Mouse (Mus musculus): ENCODE measurements at regions not wholly inside any gene's neighbourhood (a gene's known extent, or its start where the extent isn't known, plus 50 kb on each side); places are given as distances from the start of the nearest gene placed in this dataset.

DNA sequence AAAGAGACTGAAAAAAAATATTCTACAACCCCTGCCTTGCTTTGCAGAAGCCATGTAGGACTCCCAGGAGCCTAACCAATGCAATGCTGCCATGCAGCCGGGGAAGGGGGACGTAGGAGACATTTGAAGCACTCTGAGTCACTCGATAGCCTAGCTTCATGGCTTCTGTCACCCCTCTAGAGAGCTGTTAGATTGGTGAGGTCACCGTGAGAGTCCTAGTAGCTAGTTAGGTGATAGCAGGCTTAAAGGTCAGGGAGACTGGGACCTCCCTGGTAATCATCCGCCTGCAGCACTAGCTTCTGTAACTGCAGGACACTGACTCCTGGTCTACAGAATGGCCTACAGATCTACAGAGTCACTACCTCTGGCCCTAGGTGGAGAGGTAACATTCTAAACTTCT, 177.0 kb upstream of the Jade1 start:
- no peak overlapping the region for H3K4me2 ChIP-seq
- H3K4me1 ChIP-seq (replicated peaks), result peaks cover 37% of the 10 kb centered on the region
- 48% methylated on average over 5 of the region's 5 CpGs for WGBS
- no peak overlapping the region for H3K9ac ChIP-seq
- ATAC-seq (ENCODE audit: insufficient number of reproducible peaks, low FRiP score), result no peak
- H3K36me3 ChIP-seq, result no peaks in the 10 kb centered on the region
- H3K9me3 ChIP-seq (replicated peaks), result peaks cover 3% of the 10 kb centered on the region; the same call in 1 of the 2 replicates
- H3K27me3 ChIP-seq (replicated peaks), result no peaks in the 10 kb centered on the region
- H3K27ac ChIP-seq (ENCODE audit: poor library complexity, severe bottlenecking), result no peak overlapping the region
- H3K4me3 ChIP-seq, result no peak overlapping the region

DNA sequence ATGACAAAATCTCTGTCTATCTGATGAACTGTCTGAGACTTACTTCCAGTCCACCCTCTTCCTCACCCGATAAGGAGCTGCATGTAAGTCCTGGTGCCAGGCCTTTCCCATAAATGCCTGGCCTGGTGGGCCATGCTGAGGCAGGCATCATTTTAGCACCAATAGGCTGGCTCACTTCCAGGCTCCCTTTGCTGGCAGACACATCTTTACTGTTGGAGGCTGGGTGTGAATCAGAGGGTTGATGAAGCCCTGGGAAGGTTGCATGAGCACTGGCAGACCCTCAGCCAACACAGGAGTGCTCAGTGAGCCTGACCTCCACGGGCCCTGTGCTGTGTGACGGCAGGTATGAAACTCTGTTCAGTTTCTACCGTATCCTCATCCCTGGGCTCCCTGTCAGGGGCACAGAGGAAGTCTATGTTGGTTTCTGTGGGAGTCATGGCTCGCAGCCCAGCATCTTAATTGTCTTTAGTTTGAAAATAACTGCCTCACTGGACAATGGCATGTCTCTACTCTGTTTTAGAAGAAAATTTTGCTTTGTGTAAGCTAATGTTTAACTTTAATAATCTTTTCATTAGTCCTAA, 177.6 kb upstream of the Jade1 start:
- Histone ChIP-seq H3K9me3 (replicated peaks) (no peaks in the 10 kb centered on the region), H3K4me1 (replicated peaks) (peaks cover 37% of the 10 kb centered on the region), H3K9ac (no peak overlapping the region), H3K4me3 (no peak overlapping the region), H3K4me2 (no peak overlapping the region), H3K27ac (ENCODE audit: poor library complexity, severe bottlenecking) (no peak overlapping the region), H3K36me3 (no peaks in the 10 kb centered on the region), H3K27me3 (replicated peaks) (no peaks in the 10 kb centered on the region)
- 77% methylated on average over 5 of the region's 5 CpGs for WGBS
- no peak for ATAC-seq (ENCODE audit: insufficient number of reproducible peaks, low FRiP score)

DNA sequence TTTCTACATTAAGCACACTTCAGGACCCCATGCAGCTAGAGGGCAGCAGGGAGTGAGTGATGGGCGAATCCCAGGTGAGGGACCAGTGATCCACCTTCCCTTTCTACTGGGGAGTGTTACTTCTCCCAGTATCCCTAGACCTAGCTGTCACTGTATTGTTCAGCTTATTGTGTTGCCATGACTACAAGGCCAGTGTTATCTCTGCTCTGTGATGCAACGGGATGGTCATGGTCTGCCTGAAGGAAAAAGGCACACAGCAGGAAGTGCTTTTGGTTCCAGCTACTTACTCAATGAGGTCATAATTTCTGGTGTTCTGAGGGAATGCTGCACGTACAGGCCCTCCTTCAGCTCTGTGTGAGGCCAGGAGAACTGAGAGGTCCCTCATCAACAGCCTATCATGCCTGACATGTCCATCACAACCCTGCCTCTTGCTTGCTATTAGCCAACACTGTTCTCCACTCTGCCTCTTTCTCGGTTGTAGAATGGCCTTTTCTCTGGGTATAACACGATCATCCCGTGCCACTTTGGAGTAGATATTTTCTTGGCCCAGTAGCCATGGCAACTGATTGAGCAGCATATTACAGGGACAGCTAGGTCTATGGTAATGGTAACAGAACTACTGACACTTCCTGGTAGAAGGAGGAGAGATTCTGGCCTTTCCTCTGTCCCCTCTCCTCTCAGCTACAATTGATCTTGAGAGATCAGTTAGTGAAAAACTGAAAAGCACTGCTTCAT, 178.5 kb upstream of the Jade1 start:
- peak; percentile 85 for ATAC-seq (ENCODE audit: insufficient number of reproducible peaks, low FRiP score)

DNA sequence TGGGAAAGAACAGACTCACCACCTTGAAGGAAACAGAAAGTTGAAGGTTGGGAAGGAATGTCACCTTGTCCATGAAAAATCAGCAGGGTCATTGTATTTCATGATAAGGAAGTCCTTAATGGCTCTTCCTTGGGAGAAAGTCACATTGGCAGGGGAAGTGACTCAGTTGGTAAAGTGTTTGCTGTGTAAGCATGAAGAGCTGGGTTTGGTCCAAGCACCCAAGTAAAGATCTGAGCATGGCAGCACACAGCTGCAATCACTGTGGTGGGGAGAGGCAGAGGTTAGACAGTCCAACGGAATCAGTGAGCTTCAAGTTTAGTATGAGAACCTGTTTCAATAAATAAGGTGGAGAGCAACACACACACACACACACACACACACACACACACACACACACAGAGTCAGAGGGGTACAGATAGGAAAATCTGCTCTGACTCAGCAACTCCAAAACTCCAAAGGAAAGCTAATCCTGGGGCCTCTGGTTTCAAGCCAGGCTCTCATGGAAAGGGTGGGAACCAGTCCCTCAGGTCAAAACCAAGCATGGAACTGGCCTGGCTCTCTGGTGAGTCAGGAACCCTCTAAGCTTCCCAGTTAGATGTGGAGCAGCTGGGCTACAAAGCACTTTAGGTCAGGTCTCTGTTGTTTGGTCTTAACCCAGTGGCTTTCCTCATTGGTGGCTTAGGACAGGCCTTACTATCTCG, 180.2 kb upstream of the Jade1 start:
- Histone ChIP-seq H3K36me3 (no peaks in the 10 kb centered on the region), H3K4me2 (no peak overlapping the region), H3K9me3 (replicated peaks) (peaks cover 6% of the 10 kb centered on the region; the same call in 1 of the 2 replicates), H3K4me1 (replicated peaks) (peaks cover 37% of the 10 kb centered on the region), H3K27me3 (replicated peaks) (no peaks in the 10 kb centered on the region), H3K27ac (ENCODE audit: poor library complexity, severe bottlenecking) (no peak overlapping the region), H3K4me3 (no peak overlapping the region), H3K9ac (no peak overlapping the region)
- 80% methylated on average over 2 of the region's 2 CpGs for WGBS
- ATAC-seq (ENCODE audit: insufficient number of reproducible peaks, low FRiP score), result no peak

More for the DNA sequence above, 178.5 kb upstream of the Jade1 start:
- Histone ChIP-seq H3K27ac (ENCODE audit: poor library complexity, severe bottlenecking) (no peak overlapping the region), H3K9me3 (replicated peaks) (peaks cover 5% of the 10 kb centered on the region; the same call in 1 of the 2 replicates), H3K36me3 (no peaks in the 10 kb centered on the region), H3K4me1 (replicated peaks) (peaks cover 37% of the 10 kb centered on the region), H3K4me3 (no peak overlapping the region), H3K4me2 (no peak overlapping the region), H3K9ac (no peak overlapping the region), H3K27me3 (replicated peaks) (no peaks in the 10 kb centered on the region)
- WGBS, result 41% methylated on average over 6 of the region's 6 CpGs

DNA sequence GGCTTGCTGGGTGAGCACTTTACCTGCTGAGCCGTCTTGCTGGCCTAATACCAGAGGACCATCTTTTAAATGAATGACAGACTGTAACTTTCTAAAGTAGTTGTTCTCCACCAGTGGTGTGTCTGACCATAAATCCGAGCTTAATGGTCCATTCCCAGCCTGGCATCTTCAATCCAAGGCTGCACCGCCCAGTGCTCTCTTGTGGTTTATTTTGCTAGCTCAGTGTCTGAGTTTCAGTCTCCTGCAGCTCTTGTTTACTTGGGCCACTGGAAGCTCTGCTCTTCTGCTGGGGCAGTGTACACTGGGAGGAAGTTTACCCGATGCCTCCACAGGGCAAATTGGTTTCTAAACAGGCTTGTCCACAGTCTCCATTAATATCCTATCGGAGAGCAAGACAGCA, 182.3 kb upstream of the Jade1 start:
- H3K4me2 ChIP-seq, result no peak overlapping the region
- WGBS, result 81% methylated on average over 5 of the region's 5 CpGs

DNA sequence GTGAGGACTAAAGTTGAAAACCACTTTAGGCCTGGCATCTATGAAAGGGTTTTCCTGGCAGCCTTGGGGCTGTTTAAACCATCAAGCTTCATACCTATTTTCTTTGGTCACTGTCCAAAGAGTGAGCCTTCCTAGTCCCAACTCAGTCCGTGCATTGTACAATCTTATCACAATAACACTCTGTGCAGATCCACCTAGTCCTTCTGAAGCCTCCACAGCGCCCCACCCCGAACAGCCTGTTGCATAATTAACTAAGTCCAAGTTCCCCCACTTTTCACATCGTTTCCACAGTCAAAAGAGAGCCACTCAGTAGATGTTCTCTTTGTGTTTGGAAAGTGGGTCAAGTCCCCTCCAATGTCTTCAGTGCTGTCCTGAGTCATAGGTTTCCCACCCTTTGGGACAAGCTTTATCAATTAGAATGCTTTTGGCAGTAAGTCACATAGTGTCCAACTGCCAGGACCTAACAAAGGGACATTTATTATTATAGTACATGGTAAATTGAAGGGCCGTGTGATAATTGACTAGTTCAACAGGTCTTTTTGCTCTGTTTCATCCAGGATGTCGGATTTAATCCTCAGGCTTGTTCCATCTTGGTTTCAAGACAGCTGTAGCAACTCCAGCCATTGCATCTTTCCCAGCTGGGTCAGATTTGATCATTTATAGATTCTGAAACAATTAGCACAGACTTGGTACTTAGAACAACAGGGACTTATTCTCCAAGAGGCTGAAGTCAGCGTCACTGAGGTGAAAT, 187.0 kb upstream of the Jade1 start:
- H3K4me2 ChIP-seq, result no peak overlapping the region
- H3K36me3 ChIP-seq, result no peaks in the 10 kb centered on the region
- 63% methylated on average over 7 of the region's 7 CpGs for whole genome bisulfite sequencing
- peaks cover 40% of the 10 kb centered on the region for H3K4me1 ChIP-seq (replicated peaks)
- no peak overlapping the region for H3K9ac ChIP-seq
- H3K27ac ChIP-seq (ENCODE audit: poor library complexity, severe bottlenecking), result no peak overlapping the region
- ATAC-seq (ENCODE audit: insufficient number of reproducible peaks, low FRiP score), result no peak
- no peak overlapping the region for H3K4me3 ChIP-seq
- no peaks in the 10 kb centered on the region for H3K27me3 ChIP-seq (replicated peaks)
- H3K9me3 ChIP-seq (replicated peaks), result peaks cover 6% of the 10 kb centered on the region; the same call in 1 of the 2 replicates

More for the DNA sequence above, 182.3 kb upstream of the Jade1 start:
- Histone ChIP-seq H3K4me3 (no peak overlapping the region), H3K4me1 (replicated peaks) (peaks cover 38% of the 10 kb centered on the region), H3K27ac (ENCODE audit: poor library complexity, severe bottlenecking) (no peak overlapping the region), H3K27me3 (replicated peaks) (no peaks in the 10 kb centered on the region), H3K9me3 (replicated peaks) (peaks cover 6% of the 10 kb centered on the region; the same call in 1 of the 2 replicates), H3K9ac (no peak overlapping the region), H3K36me3 (no peaks in the 10 kb centered on the region)
- no peak for ATAC-seq (ENCODE audit: insufficient number of reproducible peaks, low FRiP score)

DNA sequence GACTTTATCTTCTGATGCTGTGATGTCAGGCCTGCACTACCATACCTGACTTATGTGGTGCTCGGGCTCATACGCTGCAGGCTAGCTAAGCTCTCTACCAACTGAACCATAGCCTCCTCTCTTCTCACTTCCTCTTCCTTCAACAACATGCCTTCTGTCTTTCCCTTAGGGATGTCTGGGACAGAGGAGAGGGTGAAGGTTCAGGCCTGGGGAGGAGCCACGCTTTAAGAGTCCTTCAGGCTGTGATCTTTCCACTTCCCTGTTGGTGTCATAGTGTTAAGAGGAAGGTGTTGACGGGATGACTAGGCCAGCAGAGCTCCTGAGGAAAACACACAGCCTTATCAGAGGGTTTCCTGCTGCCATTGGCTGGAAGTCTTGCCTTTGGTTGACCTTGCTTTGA, 188.8 kb upstream of the Jade1 start:
- no peak overlapping the region for H3K9ac ChIP-seq
- H3K27ac ChIP-seq (ENCODE audit: poor library complexity, severe bottlenecking), result peak overlapping the region; percentile 85
- WGBS, result 33% methylated on average over 4 of the region's 4 CpGs
- H3K4me1 ChIP-seq (replicated peaks), result peaks cover 40% of the 10 kb centered on the region
- no peaks in the 10 kb centered on the region for H3K27me3 ChIP-seq (replicated peaks)
- no peaks in the 10 kb centered on the region for H3K36me3 ChIP-seq
- H3K4me2 ChIP-seq, result peak overlapping the region; percentile 24; the same call in 1 of the 2 replicates
- no peaks in the 10 kb centered on the region for H3K9me3 ChIP-seq (replicated peaks)
- peak; percentile 66; the same call in 1 of the 2 replicates for ATAC-seq (ENCODE audit: insufficient number of reproducible peaks, low FRiP score)
- no peak overlapping the region for H3K4me3 ChIP-seq

DNA sequence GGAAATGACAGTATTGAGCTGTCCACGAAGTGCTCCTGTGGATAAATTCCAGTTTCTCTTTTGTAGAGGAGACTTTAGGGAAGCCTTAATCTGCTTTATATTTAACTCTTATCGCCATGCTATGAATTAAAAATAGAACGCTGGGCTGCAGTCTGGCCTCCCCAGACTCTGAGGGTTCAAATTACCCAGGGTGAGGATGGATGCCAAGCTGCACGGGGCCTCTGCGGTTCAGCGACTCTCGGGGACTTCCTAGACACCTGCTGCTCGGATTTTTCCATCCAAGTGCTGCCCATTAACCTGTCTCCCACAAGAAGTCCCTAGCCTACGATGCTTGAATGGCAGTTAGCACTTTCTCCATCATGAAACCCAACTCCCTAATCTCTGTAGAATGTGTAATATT, 189.3 kb upstream of the Jade1 start:
- Histone ChIP-seq H3K4me3 (no peak overlapping the region), H3K27me3 (replicated peaks) (no peaks in the 10 kb centered on the region), H3K4me1 (replicated peaks) (peaks cover 40% of the 10 kb centered on the region), H3K9ac (no peak overlapping the region), H3K4me2 (peak overlapping the region; percentile 24; the same call in 1 of the 2 replicates), H3K9me3 (replicated peaks) (no peaks in the 10 kb centered on the region), H3K27ac (ENCODE audit: poor library complexity, severe bottlenecking) (peak overlapping the region; percentile 85), H3K36me3 (no peaks in the 10 kb centered on the region)
- ATAC-seq (ENCODE audit: insufficient number of reproducible peaks, low FRiP score), result 0 out of 2 replicates have a peak, but pooled peaks have one; percentile 37
- WGBS, result 30% methylated on average over 9 of the region's 9 CpGs

DNA sequence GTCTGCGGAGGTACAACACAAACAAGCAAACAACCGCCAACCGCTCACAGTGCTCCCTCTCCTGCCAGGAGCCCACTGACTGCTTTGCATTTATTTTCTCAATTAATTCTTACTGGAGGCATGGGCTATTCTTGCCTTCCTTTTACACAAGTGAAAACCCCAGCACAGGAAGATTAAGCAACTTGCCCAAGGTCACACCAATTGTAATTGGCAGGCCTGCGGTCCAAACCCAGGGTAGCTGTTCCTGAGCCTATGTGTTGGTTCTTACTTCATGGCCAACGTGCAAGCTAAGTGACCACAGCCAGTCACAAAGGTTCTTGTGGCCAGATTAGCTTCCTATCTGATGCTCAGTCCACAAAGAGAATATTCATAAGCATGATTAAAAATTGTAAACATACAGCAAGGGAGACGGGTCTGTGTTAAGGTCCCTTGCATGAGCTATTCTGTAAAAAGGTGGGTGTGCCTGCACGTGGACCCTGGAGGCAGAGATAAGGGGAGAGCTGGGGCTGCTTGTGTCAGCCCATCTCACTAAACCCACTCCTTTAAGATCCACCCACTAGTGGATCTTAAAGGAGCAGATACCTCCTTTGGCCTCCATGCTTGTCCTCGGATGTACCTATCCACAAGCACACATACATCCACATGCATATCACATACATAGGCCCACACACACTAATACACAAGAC, 190.2 kb upstream of the Jade1 start:
- H3K27ac ChIP-seq (ENCODE audit: poor library complexity, severe bottlenecking), result peak overlapping the region; percentile 85
- peaks cover 46% of the 10 kb centered on the region for H3K4me1 ChIP-seq (replicated peaks)
- WGBS, result 62% methylated on average over 8 of the region's 8 CpGs

DNA sequence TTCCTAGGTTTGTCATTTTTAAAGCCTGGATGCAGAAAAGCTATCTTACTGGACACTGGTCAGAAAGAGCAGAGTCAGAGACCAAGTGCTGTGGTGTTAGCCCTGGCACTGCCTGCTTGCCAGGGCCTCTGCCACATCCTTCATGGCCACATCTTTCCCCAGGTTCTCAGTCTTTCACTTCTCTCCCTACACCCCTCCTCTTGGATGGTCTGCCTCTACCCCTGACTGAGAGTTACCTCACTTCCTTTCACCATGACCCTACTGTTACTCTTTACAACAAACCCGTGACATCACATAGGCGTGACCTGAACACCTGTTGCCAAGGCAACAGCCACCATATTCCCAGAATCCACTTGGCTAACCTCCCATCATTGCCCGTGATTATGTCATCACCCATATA, 191.6 kb upstream of the Jade1 start:
- Histone ChIP-seq H3K4me3 (no peak overlapping the region), H3K4me1 (replicated peaks) (peaks cover 55% of the 10 kb centered on the region), H3K36me3 (no peaks in the 10 kb centered on the region), H3K27ac (ENCODE audit: poor library complexity, severe bottlenecking) (no peak overlapping the region), H3K4me2 (no peak overlapping the region), H3K9me3 (replicated peaks) (no peaks in the 10 kb centered on the region), H3K9ac (no peak overlapping the region), H3K27me3 (replicated peaks) (no peaks in the 10 kb centered on the region)
- no peak for ATAC-seq (ENCODE audit: insufficient number of reproducible peaks, low FRiP score)
- WGBS, result 85% methylated on average over 3 of the region's 3 CpGs

More for the DNA sequence above, 190.2 kb upstream of the Jade1 start:
- H3K4me3 ChIP-seq, result no peak overlapping the region
- no peak overlapping the region for H3K9ac ChIP-seq
- H3K9me3 ChIP-seq (replicated peaks), result no peaks in the 10 kb centered on the region
- no peaks in the 10 kb centered on the region for H3K36me3 ChIP-seq
- no peak overlapping the region for H3K4me2 ChIP-seq
- ATAC-seq (ENCODE audit: insufficient number of reproducible peaks, low FRiP score), result no peak
- no peaks in the 10 kb centered on the region for H3K27me3 ChIP-seq (replicated peaks)
